Mouse (Mus musculus): ENCODE measurements around the gene Cops9.

GRCm38 (mm10) chr1:92654676-92655075 is 12.9 kb upstream of the Cops9 start:
- TF ChIP-seq CTCF (IDR thresholded peaks at IDR 0.05; ENCODE audit: control insufficient read depth, insufficient read depth, insufficient replicate concordance, low read depth, low read length) = no peak
- no peak for TF ChIP-seq POLR2A (IDR thresholded peaks at IDR 0.05; ENCODE audit: control insufficient read depth, low read depth, low read length)
